Mouse (Mus musculus): ENCODE measurements at regions not wholly inside any gene's neighbourhood (a gene's known extent, or its start where the extent isn't known, plus 50 kb on each side); places are given as distances from the start of the nearest gene placed in this dataset.

GRCm38 (mm10) chr9:51379589-51379988 lies 50.9 kb upstream of the 1810046K07Rik start:
- no peaks in the 10 kb centered on the region for H3K4me1 ChIP-seq
- no peaks in the 10 kb centered on the region for H3K9me3 ChIP-seq
- no peaks in the 10 kb centered on the region for H3K27me3 ChIP-seq
- no peak overlapping the region for H3K4me3 ChIP-seq
- WGBS: 41% methylated on average over 6 of the region's 6 CpGs
- no peak overlapping the region for H3K27ac ChIP-seq
- no peak overlapping the region for H3K4me2 ChIP-seq
- H3K9ac ChIP-seq: no peak overlapping the region
- no peak for ATAC-seq (ENCODE audit: borderline replicate concordance, extremely low read depth, low FRiP score, low TSS enrichment)
- no peaks in the 10 kb centered on the region for H3K36me3 ChIP-seq

- no peaks in the 10 kb centered on the region for H3K36me3 ChIP-seq
- no peaks in the 10 kb centered on the region for H3K9me3 ChIP-seq
- no peak overlapping the region for H3K4me2 ChIP-seq
- H3K4me3 ChIP-seq: no peak overlapping the region
- WGBS: 65% methylated on average over 2 of the region's 2 CpGs
- H3K9ac ChIP-seq: no peak overlapping the region
- no peak for ATAC-seq (ENCODE audit: borderline replicate concordance, extremely low read depth, low FRiP score, low TSS enrichment)
- H3K27ac ChIP-seq: no peak overlapping the region
- H3K27me3 ChIP-seq: no peaks in the 10 kb centered on the region
- H3K4me1 ChIP-seq: 0 out of 2 replicates have a peak, but pooled peaks cover 9% of the 10 kb centered on the region
Observed at GRCm38 (mm10) chr9:51393921-51394320, 65.2 kb upstream of the 1810046K07Rik start.

- Histone ChIP-seq H3K27ac (peak overlapping the region; percentile 49; the same call in 1 of the 2 replicates), H3K4me3 (no peak overlapping the region), H3K4me1 (0 out of 2 replicates have a peak, but pooled peaks cover 9% of the 10 kb centered on the region), H3K9me3 (no peaks in the 10 kb centered on the region), H3K4me2 (peak overlapping the region; percentile 17; the same call in 1 of the 2 replicates), H3K9ac (no peak overlapping the region), H3K36me3 (no peaks in the 10 kb centered on the region), H3K27me3 (no peaks in the 10 kb centered on the region)
- no peak for ATAC-seq (ENCODE audit: borderline replicate concordance, extremely low read depth, low FRiP score, low TSS enrichment)
- WGBS: 28% methylated on average over 9 of the region's 9 CpGs
Observed at GRCm38 (mm10) chr9:51394372-51394771, 65.7 kb upstream of the 1810046K07Rik start.

- H3K27me3 ChIP-seq: no peaks in the 10 kb centered on the region
- H3K9ac ChIP-seq: no peak overlapping the region
- no peak for ATAC-seq (ENCODE audit: borderline replicate concordance, extremely low read depth, low FRiP score, low TSS enrichment)
- H3K9me3 ChIP-seq: no peaks in the 10 kb centered on the region
- 0 out of 2 replicates have a peak overlapping the region, but pooled peaks have one; percentile 75 for H3K27ac ChIP-seq
- no peak overlapping the region for H3K4me2 ChIP-seq
- H3K4me1 ChIP-seq: 0 out of 2 replicates have a peak, but pooled peaks cover 9% of the 10 kb centered on the region
- H3K36me3 ChIP-seq: no peaks in the 10 kb centered on the region
- WGBS: 82% methylated on average over 3 of the region's 3 CpGs
- no peak overlapping the region for H3K4me3 ChIP-seq
Observed at GRCm38 (mm10) chr9:51396801-51397200, 68.1 kb upstream of the 1810046K07Rik start.

GRCm38 (mm10) chr9:51397589-51398220 lies 69.0 kb upstream of the 1810046K07Rik start:
- H3K4me2 ChIP-seq: no peak overlapping the region
- 0 out of 2 replicates have a peak, but pooled peaks cover 9% of the 10 kb centered on the region for H3K4me1 ChIP-seq
- no peak overlapping the region for H3K9ac ChIP-seq
- no peaks in the 10 kb centered on the region for H3K36me3 ChIP-seq
- H3K27me3 ChIP-seq: no peaks in the 10 kb centered on the region
- peak; percentile 85; the same call in 1 of the 2 replicates for ATAC-seq (ENCODE audit: borderline replicate concordance, extremely low read depth, low FRiP score, low TSS enrichment)
- no peaks in the 10 kb centered on the region for H3K9me3 ChIP-seq
- peak overlapping the region; percentile 75 for H3K27ac ChIP-seq
- WGBS: 6% methylated on average over 1 of the region's 1 CpGs
- H3K4me3 ChIP-seq: no peak overlapping the region

- Histone ChIP-seq H3K4me3 (no peak overlapping the region), H3K4me2 (no peak overlapping the region), H3K27me3 (no peaks in the 10 kb centered on the region), H3K9me3 (no peaks in the 10 kb centered on the region), H3K27ac (no peak overlapping the region), H3K9ac (no peak overlapping the region), H3K36me3 (no peaks in the 10 kb centered on the region), H3K4me1 (0 out of 2 replicates have a peak, but pooled peaks cover 9% of the 10 kb centered on the region)
- no peak for ATAC-seq (ENCODE audit: borderline replicate concordance, extremely low read depth, low FRiP score, low TSS enrichment)
- 91% methylated on average over 4 of the region's 4 CpGs for WGBS
Observed at GRCm38 (mm10) chr9:51398886-51399285, 70.2 kb upstream of the 1810046K07Rik start.

GRCm38 (mm10) chr9:51399356-51399755 lies 70.6 kb upstream of the 1810046K07Rik start:
- 63% methylated on average over 4 of the region's 4 CpGs for WGBS
- Histone ChIP-seq H3K4me3 (no peak overlapping the region), H3K4me1 (0 out of 2 replicates have a peak, but pooled peaks cover 9% of the 10 kb centered on the region), H3K27me3 (no peaks in the 10 kb centered on the region), H3K4me2 (no peak overlapping the region), H3K9ac (no peak overlapping the region), H3K27ac (no peak overlapping the region), H3K9me3 (no peaks in the 10 kb centered on the region), H3K36me3 (no peaks in the 10 kb centered on the region)
- no peak for ATAC-seq (ENCODE audit: borderline replicate concordance, extremely low read depth, low FRiP score, low TSS enrichment)

- Histone ChIP-seq H3K4me3 (no peak overlapping the region), H3K36me3 (no peaks in the 10 kb centered on the region), H3K9me3 (no peaks in the 10 kb centered on the region), H3K27me3 (no peaks in the 10 kb centered on the region), H3K27ac (no peak overlapping the region), H3K9ac (no peak overlapping the region), H3K4me1 (0 out of 2 replicates have a peak, but pooled peaks cover 3% of the 10 kb centered on the region), H3K4me2 (no peak overlapping the region)
- ATAC-seq (ENCODE audit: borderline replicate concordance, extremely low read depth, low FRiP score, low TSS enrichment): no peak
- WGBS: 86% methylated on average over 3 of the region's 3 CpGs
Observed at GRCm38 (mm10) chr9:51401779-51402178, 73.1 kb upstream of the 1810046K07Rik start.

GRCm38 (mm10) chr9:51407978-51408377 lies 79.3 kb upstream of the 1810046K07Rik start:
- ATAC-seq (ENCODE audit: borderline replicate concordance, extremely low read depth, low FRiP score, low TSS enrichment): no peak
- 23% methylated on average over 1 of the region's 1 CpGs for WGBS
- H3K36me3 ChIP-seq: no peaks in the 10 kb centered on the region
- no peaks in the 10 kb centered on the region for H3K27me3 ChIP-seq
- H3K9ac ChIP-seq: no peak overlapping the region
- H3K4me3 ChIP-seq: no peak overlapping the region
- H3K9me3 ChIP-seq: no peaks in the 10 kb centered on the region
- no peaks in the 10 kb centered on the region for H3K4me1 ChIP-seq
- no peak overlapping the region for H3K4me2 ChIP-seq
- no peak overlapping the region for H3K27ac ChIP-seq

GRCm38 (mm10) chr9:51418923-51419482 lies 90.3 kb upstream of the 1810046K07Rik start:
- Histone ChIP-seq H3K27ac (no peak overlapping the region), H3K4me2 (no peak overlapping the region), H3K9ac (no peak overlapping the region), H3K4me1 (no peaks in the 10 kb centered on the region), H3K27me3 (no peaks in the 10 kb centered on the region), H3K36me3 (no peaks in the 10 kb centered on the region), H3K9me3 (no peaks in the 10 kb centered on the region), H3K4me3 (no peak overlapping the region)
- WGBS: 85% methylated on average over 5 of the region's 5 CpGs
- ATAC-seq (ENCODE audit: borderline replicate concordance, extremely low read depth, low FRiP score, low TSS enrichment): no peak

- Histone ChIP-seq H3K4me3 (no peak overlapping the region), H3K27ac (no peak overlapping the region), H3K4me1 (no peaks in the 10 kb centered on the region), H3K9ac (no peak overlapping the region), H3K36me3 (no peaks in the 10 kb centered on the region), H3K27me3 (no peaks in the 10 kb centered on the region), H3K9me3 (no peaks in the 10 kb centered on the region), H3K4me2 (no peak overlapping the region)
- no peak for ATAC-seq (ENCODE audit: borderline replicate concordance, extremely low read depth, low FRiP score, low TSS enrichment)
- WGBS: 60% methylated on average over 3 of the region's 3 CpGs
Observed at GRCm38 (mm10) chr9:51422553-51422952, 93.8 kb upstream of the 1810046K07Rik start.

- Histone ChIP-seq H3K27ac (no peak overlapping the region), H3K4me1 (no peaks in the 10 kb centered on the region), H3K4me2 (no peak overlapping the region), H3K4me3 (no peak overlapping the region), H3K9ac (no peak overlapping the region), H3K36me3 (no peaks in the 10 kb centered on the region), H3K9me3 (no peaks in the 10 kb centered on the region), H3K27me3 (no peaks in the 10 kb centered on the region)
- WGBS: 82% methylated on average over 4 of the region's 4 CpGs
- no peak for ATAC-seq (ENCODE audit: borderline replicate concordance, extremely low read depth, low FRiP score, low TSS enrichment)
Observed at GRCm38 (mm10) chr9:51423341-51423740, 94.6 kb upstream of the 1810046K07Rik start.
